Mouse (Mus musculus): ENCODE data around the gene Spata21.

The Spata21 gene

GRCm38 (mm10) chr4:141088033-141088432 is at the start of gene Spata21:
Gene Spata21, plus strand, starts transcription at chr4:141088333.
- WGBS: 88% methylated on average over 6 of the region's 6 CpGs

GRCm38 (mm10) chr4:141041117-141041516 is 47.0 kb upstream of the Spata21 start:
- WGBS: 50% methylated on average over 12 of the region's 12 CpGs

- 9% methylated on average over 8 of the region's 8 CpGs for WGBS
Measured at GRCm38 (mm10) chr4:141044816-141045215, 43.3 kb upstream of the Spata21 start.

GRCm38 (mm10) chr4:141048810-141049475 is 39.2 kb upstream of the Spata21 start:
- WGBS: 43% methylated on average over 17 of the region's 17 CpGs

GRCm38 (mm10) chr4:141049476-141049835 is 38.7 kb upstream of the Spata21 start:
- 36% methylated on average over 4 of the region's 4 CpGs for WGBS

GRCm38 (mm10) chr4:141052442-141052841 is 35.7 kb upstream of the Spata21 start:
- WGBS: 51% methylated on average over 12 of the region's 12 CpGs

GRCm38 (mm10) chr4:141053138-141053537 is 35.0 kb upstream of the Spata21 start:
- 41% methylated on average over 8 of the region's 8 CpGs for WGBS

- WGBS: 27% methylated on average over 17 of the region's 17 CpGs
Measured at GRCm38 (mm10) chr4:141053568-141054161, 34.5 kb upstream of the Spata21 start.

GRCm38 (mm10) chr4:141056970-141057369 is 31.2 kb upstream of the Spata21 start:
- WGBS: 95% methylated on average over 10 of the region's 10 CpGs

GRCm38 (mm10) chr4:141058835-141059234 is 29.3 kb upstream of the Spata21 start:
- WGBS: 66% methylated on average over 9 of the region's 9 CpGs

GRCm38 (mm10) chr4:141059616-141060425 is 28.3 kb upstream of the Spata21 start:
- 4% methylated on average over 32 of the region's 32 CpGs for WGBS

- WGBS: under 1% methylated on average over 77 of the region's 77 CpGs
Measured at GRCm38 (mm10) chr4:141060426-141061301, 27.5 kb upstream of the Spata21 start, which contains the start of gene Crocc. Gene Crocc, minus strand, starts transcription at chr4:141060550.

GRCm38 (mm10) chr4:141064104-141064659 is 24.0 kb upstream of the Spata21 start:
- 79% methylated on average over 4 of the region's 4 CpGs for WGBS

GRCm38 (mm10) chr4:141065123-141065522 is 23.0 kb upstream of the Spata21 start:
- WGBS: 6% methylated on average over 8 of the region's 8 CpGs

- 63% methylated on average over 12 of the region's 12 CpGs for WGBS
Measured at GRCm38 (mm10) chr4:141066709-141067515, 21.2 kb upstream of the Spata21 start.

- 70% methylated on average over 9 of the region's 9 CpGs for WGBS
Measured at GRCm38 (mm10) chr4:141067516-141068046, 20.6 kb upstream of the Spata21 start.

GRCm38 (mm10) chr4:141068655-141069054 is 19.5 kb upstream of the Spata21 start:
- WGBS: 94% methylated on average over 8 of the region's 8 CpGs

GRCm38 (mm10) chr4:141069731-141070130 is 18.4 kb upstream of the Spata21 start:
- WGBS: 49% methylated on average over 4 of the region's 4 CpGs

- 92% methylated on average over 11 of the region's 11 CpGs for WGBS
Measured at GRCm38 (mm10) chr4:141072502-141072901, 15.6 kb upstream of the Spata21 start.

GRCm38 (mm10) chr4:141073661-141074060 is 14.5 kb upstream of the Spata21 start:
- 41% methylated on average over 9 of the region's 9 CpGs for WGBS

Measured in cerebral cortex, adult 2 months (tissue).